Mouse (Mus musculus): ENCODE measurements at regions not wholly inside any gene's neighbourhood (a gene's known extent, or its start where the extent isn't known, plus 50 kb on each side); places are given as distances from the start of the nearest gene placed in this dataset.

- H3K27me3 ChIP-seq (replicated peaks; ENCODE audit: control insufficient read depth, insufficient read depth, low read length) = no peaks in the 10 kb centered on the region
- DNase-seq = no peak
- H3K27ac ChIP-seq (ENCODE audit: insufficient read depth, low read depth, low read length) = no peak overlapping the region
- H3K4me1 ChIP-seq (ENCODE audit: control insufficient read depth, insufficient read depth, low read length) = no peaks in the 10 kb centered on the region
- H3K36me3 ChIP-seq (ENCODE audit: control insufficient read depth, insufficient read depth, low read length) = no peaks in the 10 kb centered on the region
- TF ChIP-seq CTCF (conservative IDR thresholded peaks at IDR 0.05; ENCODE audit: insufficient read depth, insufficient read length, low read depth, low read length) (no peak), POLR2A (IDR thresholded peaks at IDR 0.05; ENCODE audit: low read depth, low read length) (no peak)
- H3K4me3 ChIP-seq (ENCODE audit: insufficient read depth, low read depth, low read length) = no peak overlapping the region
- 31% methylated on average over 27 of the region's 28 CpGs for WGBS
Measured at GRCm38 (mm10) chr5:111944273-111944971, 210.7 kb downstream of the Gm26897 start.

DNA sequence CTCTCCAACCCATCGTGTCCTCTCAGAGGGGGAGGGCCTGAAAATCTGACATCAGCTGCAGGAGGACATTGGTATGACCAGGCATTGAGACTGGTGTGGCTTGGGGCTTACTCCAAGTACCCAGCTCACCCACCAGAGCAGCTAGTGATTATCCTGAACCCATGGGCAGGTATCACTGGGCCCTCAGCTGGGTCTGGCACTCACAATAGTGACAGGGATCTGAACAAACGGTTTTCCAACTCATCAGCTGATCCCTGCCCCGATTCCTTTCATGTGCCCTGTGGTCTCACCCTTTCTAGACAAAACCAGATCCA lies 211.2 kb downstream of the Gm26897 start:
- TF ChIP-seq CTCF (conservative IDR thresholded peaks at IDR 0.05; ENCODE audit: insufficient read depth, insufficient read length, low read depth, low read length) = no peak
- TF ChIP-seq POLR2A (IDR thresholded peaks at IDR 0.05; ENCODE audit: low read depth, low read length) = no peak
- Histone ChIP-seq H3K36me3 (ENCODE audit: control insufficient read depth, insufficient read depth, low read length) (no peaks in the 10 kb centered on the region), H3K27ac (ENCODE audit: insufficient read depth, low read depth, low read length) (no peak overlapping the region), H3K4me3 (ENCODE audit: insufficient read depth, low read depth, low read length) (no peak overlapping the region), H3K27me3 (replicated peaks; ENCODE audit: control insufficient read depth, insufficient read depth, low read length) (no peaks in the 10 kb centered on the region), H3K4me1 (ENCODE audit: control insufficient read depth, insufficient read depth, low read length) (no peaks in the 10 kb centered on the region)
- 60% methylated on average over 3 of the region's 3 CpGs for WGBS
- no peak for DNase-seq

GRCm38 (mm10) chr5:111946281-111946680 lies 212.6 kb downstream of the Gm26897 start:
- no peak for TF ChIP-seq POLR2A (IDR thresholded peaks at IDR 0.05; ENCODE audit: low read depth, low read length)
- no peak for TF ChIP-seq CTCF (conservative IDR thresholded peaks at IDR 0.05; ENCODE audit: insufficient read depth, insufficient read length, low read depth, low read length)
- no peak for DNase-seq
- 83% methylated on average over 11 of the region's 11 CpGs for WGBS

GRCm38 (mm10) chr5:111957698-111958097 lies 224.0 kb downstream of the Gm26897 start:
- Histone ChIP-seq H3K27ac (ENCODE audit: insufficient read depth, low read depth, low read length) (no peak overlapping the region), H3K4me1 (ENCODE audit: control insufficient read depth, insufficient read depth, low read length) (no peaks in the 10 kb centered on the region), H3K4me3 (ENCODE audit: insufficient read depth, low read depth, low read length) (no peak overlapping the region), H3K27me3 (replicated peaks; ENCODE audit: control insufficient read depth, insufficient read depth, low read length) (no peaks in the 10 kb centered on the region), H3K36me3 (ENCODE audit: control insufficient read depth, insufficient read depth, low read length) (no peaks in the 10 kb centered on the region)
- no peak for DNase-seq
- WGBS = 65% methylated on average over 28 of the region's 28 CpGs
- TF ChIP-seq POLR2A (IDR thresholded peaks at IDR 0.05; ENCODE audit: low read depth, low read length) = no peak
- TF ChIP-seq CTCF (conservative IDR thresholded peaks at IDR 0.05; ENCODE audit: insufficient read depth, insufficient read length, low read depth, low read length) = no peak

More at GRCm38 (mm10) chr5:111946281-111946680, 212.6 kb downstream of the Gm26897 start:
- no peaks in the 10 kb centered on the region for H3K27me3 ChIP-seq (replicated peaks; ENCODE audit: control insufficient read depth, insufficient read depth, low read length)
- no peak overlapping the region for H3K4me3 ChIP-seq (ENCODE audit: insufficient read depth, low read depth, low read length)
- H3K27ac ChIP-seq (ENCODE audit: insufficient read depth, low read depth, low read length) = no peak overlapping the region
- H3K36me3 ChIP-seq (ENCODE audit: control insufficient read depth, insufficient read depth, low read length) = no peaks in the 10 kb centered on the region
- no peaks in the 10 kb centered on the region for H3K4me1 ChIP-seq (ENCODE audit: control insufficient read depth, insufficient read depth, low read length)

GRCm38 (mm10) chr5:111958226-111958625 lies 224.5 kb downstream of the Gm26897 start:
- no peaks in the 10 kb centered on the region for H3K4me1 ChIP-seq (ENCODE audit: control insufficient read depth, insufficient read depth, low read length)
- 24% methylated on average over 17 of the region's 17 CpGs for WGBS
- H3K4me3 ChIP-seq (ENCODE audit: insufficient read depth, low read depth, low read length) = no peak overlapping the region
- H3K27ac ChIP-seq (ENCODE audit: insufficient read depth, low read depth, low read length) = no peak overlapping the region
- H3K27me3 ChIP-seq (replicated peaks; ENCODE audit: control insufficient read depth, insufficient read depth, low read length) = no peaks in the 10 kb centered on the region
- no peaks in the 10 kb centered on the region for H3K36me3 ChIP-seq (ENCODE audit: control insufficient read depth, insufficient read depth, low read length)
- peak; percentile 74 for DNase-seq
- TF ChIP-seq POLR2A (IDR thresholded peaks at IDR 0.05; ENCODE audit: low read depth, low read length) (no peak), CTCF (conservative IDR thresholded peaks at IDR 0.05; ENCODE audit: insufficient read depth, insufficient read length, low read depth, low read length) (no peak)

DNA sequence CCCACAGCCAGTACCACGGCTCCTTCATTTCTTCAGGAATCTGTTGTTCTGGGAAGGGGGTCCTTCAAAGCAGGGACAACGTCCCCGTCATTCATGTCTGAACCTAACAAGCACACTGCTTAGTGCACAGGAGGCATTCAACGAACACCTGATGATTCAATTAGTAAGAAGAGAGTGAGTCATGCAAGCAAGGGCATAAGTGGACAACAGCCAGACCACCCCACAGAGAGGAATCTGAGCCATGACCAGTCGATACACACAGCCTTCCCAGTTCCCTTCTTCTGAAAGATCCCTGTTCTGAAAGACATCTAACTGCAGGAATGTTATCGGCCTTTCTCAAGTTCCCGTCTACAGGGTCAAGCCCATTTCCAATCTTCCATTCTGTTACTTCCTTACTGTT lies 231.6 kb downstream of the Gm26897 start:
- no peak for DNase-seq
- Histone ChIP-seq H3K36me3 (ENCODE audit: control insufficient read depth, insufficient read depth, low read length) (no peaks in the 10 kb centered on the region), H3K4me3 (ENCODE audit: insufficient read depth, low read depth, low read length) (no peak overlapping the region), H3K4me1 (ENCODE audit: control insufficient read depth, insufficient read depth, low read length) (no peaks in the 10 kb centered on the region), H3K27me3 (replicated peaks; ENCODE audit: control insufficient read depth, insufficient read depth, low read length) (no peaks in the 10 kb centered on the region), H3K27ac (ENCODE audit: insufficient read depth, low read depth, low read length) (no peak overlapping the region)
- no peak for TF ChIP-seq CTCF (conservative IDR thresholded peaks at IDR 0.05; ENCODE audit: insufficient read depth, insufficient read length, low read depth, low read length)
- no peak for TF ChIP-seq POLR2A (IDR thresholded peaks at IDR 0.05; ENCODE audit: low read depth, low read length)
- 86% methylated on average over 7 of the region's 7 CpGs for WGBS

DNA sequence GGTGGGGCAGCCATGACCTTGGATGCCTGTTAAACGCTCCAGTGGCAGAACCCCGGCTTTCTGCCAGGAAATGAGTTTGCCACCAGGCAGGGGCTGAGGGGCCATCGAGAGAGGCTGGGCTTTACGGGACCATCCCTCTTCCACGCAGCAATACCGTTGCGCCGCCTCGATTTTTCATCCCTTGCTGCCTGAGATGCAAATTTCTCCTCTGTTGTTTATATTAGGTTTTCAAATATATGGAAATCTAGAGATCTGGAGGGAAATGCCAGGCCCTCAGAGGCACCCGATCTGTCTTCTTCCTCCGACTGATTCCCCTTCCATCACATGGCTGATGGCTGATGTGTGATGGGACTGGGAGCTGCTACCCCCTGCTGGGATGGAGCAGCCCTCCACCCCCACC lies 234.4 kb downstream of the Gm26897 start:
- 65% methylated on average over 11 of the region's 11 CpGs for WGBS
- Histone ChIP-seq H3K36me3 (ENCODE audit: control insufficient read depth, insufficient read depth, low read length) (no peaks in the 10 kb centered on the region), H3K4me1 (ENCODE audit: control insufficient read depth, insufficient read depth, low read length) (no peaks in the 10 kb centered on the region), H3K27me3 (replicated peaks; ENCODE audit: control insufficient read depth, insufficient read depth, low read length) (no peaks in the 10 kb centered on the region), H3K4me3 (ENCODE audit: insufficient read depth, low read depth, low read length) (no peak overlapping the region), H3K27ac (ENCODE audit: insufficient read depth, low read depth, low read length) (no peak overlapping the region)
- TF ChIP-seq POLR2A (IDR thresholded peaks at IDR 0.05; ENCODE audit: low read depth, low read length) (no peak), CTCF (conservative IDR thresholded peaks at IDR 0.05; ENCODE audit: insufficient read depth, insufficient read length, low read depth, low read length) (no peak)
- no peak for DNase-seq

All from kidney, adult 2 months (tissue).